Mouse (Mus musculus) megakaryocyte, embryonic 14.5 days (primary cell): ENCODE results near the gene Atf7ip.

Experiments used
- FLI1 ChIP-seq: IDR thresholded peaks from 2 replicates; pipeline ENCODE4 v1.6.1; 2012; ENCODE audit warnings: low read length, inconsistent platforms, mixed read lengths
- GATA1 ChIP-seq: IDR thresholded peaks from 3 replicates; pipeline ENCODE4 v1.6.1; 2012; ENCODE audit warnings: mixed read lengths, low read length, inconsistent platforms, borderline replicate concordance

DNA sequence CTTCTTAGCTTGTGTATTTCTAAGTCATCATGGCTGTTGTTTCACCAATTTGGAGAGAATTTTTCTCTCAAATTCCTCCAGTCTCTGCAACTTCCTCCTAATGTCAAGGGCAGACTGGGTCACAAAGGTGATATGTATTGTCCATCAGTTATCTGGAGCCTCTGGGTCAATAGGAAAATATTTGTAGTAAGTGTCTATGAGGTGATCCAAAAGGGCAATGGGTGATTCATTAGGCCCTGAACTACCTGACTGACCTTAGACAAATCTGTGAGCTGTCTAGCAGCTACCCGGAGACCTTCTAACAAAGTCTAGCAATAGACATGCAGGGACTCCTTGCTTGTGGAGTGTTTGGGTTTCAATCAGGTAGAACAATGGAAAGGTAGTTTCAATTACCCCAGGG is 49.7 kb upstream of the Atf7ip start:
- TF ChIP-seq GATA1, result no peak
- TF ChIP-seq FLI1, result no peak
